Mouse (Mus musculus): ENCODE data around the gene Dnah8.

DNA sequence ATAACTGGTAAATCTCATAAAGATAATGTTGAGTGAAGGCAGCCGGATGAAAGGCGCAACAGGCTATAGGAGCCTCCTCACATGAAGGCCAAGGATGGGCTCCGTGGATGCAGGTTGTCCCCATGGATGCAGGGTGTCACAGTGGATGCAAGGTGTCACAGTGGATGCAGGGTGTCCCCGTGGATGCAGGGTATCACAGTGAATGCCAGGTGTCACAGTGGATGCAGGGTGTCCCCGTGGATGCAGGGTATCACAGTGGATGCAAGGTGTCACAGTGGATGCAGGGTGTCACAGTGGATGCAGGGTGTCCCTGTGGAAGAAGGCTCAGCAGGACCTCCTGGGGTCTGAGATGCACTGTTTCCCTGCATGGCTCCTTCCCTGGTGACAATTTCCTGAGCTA is 233.2 kb downstream of the Dnah8 start:
- TF ChIP-seq GATA1 (IDR thresholded peaks at IDR 0.05; ENCODE audit: borderline replicate concordance, low read length) (no peak), FLI1 (IDR thresholded peaks at IDR 0.05; ENCODE audit: low read length) (no peak)

Measured in megakaryocyte, embryonic 14.5 days (primary cell).